Mouse (Mus musculus): ENCODE results near the gene Bicdl2. TPM values are rescaled to one million over a fixed set of nuclear protein-coding genes. Genes with fewer than 3 reads are reported as not detected.
A peak's percentile ranks its signal among the peaks of the same experiment; 100 is the strongest.

Gene Bicdl2
- polyA plus RNA-seq, 1 experiment from 2014 or later, result not detected

DNA sequence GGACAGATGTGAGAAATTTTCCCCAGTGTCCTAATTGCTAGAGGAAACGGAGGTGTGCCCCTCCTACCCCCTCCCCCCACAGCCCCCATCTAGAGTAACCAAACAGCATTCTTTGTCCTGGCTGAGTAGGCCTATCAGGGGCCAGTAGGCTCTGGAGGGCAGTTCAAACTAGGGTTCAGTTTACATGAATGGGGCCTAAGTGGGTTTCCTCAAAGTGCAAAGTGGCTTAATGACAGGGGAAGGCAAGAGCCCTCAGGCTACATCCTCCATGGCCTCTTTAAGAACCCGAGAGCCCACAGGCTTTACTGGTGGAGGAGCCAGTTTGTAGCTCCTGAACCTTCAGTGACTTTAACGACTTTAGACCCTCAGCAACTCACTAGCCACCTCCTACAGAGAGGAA lies 35.5 kb downstream of the Bicdl2 start:
- no peak overlapping the region for H3K27ac ChIP-seq
- no peak overlapping the region for H3K4me2 ChIP-seq
- H3K27me3 ChIP-seq (replicated peaks), result peaks cover 23% of the 10 kb centered on the region
- no peaks in the 10 kb centered on the region for H3K9me3 ChIP-seq
- peaks cover 9% of the 10 kb centered on the region; the same call in 1 of the 2 replicates for H3K4me1 ChIP-seq
- no peak for ATAC-seq (replicated peaks)
- no peaks in the 10 kb centered on the region for H3K36me3 ChIP-seq (replicated peaks)
- H3K9ac ChIP-seq, result no peak overlapping the region
- WGBS, result 32% methylated on average over 3 of the region's 3 CpGs
- no peak overlapping the region for H3K4me3 ChIP-seq

DNA sequence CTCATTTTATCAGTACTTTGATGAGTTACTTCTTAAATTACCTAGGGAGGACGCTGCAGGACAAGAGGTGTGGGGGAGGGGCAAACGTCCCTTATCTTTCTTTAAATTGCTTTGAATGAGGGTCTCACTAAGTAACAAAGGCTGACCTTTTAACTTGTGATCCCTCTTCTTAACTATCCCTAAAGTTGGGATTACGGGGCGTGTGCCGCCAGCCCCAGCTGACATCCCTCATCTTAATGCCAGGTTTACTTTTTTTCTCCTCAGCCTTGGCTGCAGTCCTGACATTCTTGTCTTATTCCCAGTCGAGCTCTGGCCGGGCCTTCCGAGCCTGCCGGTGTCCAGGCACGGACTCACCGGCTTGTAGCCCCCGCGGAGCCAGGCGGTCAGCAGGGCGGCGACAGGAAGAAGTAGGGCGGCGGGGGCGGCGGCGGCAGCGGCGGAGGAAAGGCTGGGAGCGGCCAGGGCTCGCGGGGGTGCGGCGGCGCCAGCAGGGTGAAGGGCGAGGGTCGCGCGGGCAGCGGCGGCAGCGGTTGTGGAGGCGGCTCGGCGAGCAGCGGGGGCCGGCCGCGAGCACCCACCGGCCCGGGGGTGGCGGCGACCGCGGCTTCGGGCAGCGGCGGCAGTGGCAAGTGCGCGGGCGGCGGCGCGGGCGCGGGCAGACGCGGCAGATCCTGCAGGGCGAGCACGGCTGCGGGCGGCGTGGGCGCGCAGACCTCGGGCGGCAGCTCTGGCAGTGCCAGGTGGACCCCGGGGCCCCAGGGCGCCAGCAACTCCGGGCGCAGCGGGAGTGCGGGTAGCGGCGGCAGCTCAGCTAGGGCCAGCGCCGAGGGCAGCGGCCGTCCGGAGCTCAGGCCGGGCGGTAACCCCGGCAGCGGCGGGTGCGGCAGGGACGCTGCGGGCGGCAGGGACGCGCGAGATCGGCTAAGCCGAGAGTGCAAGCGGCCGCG lies 39.1 kb downstream of the Bicdl2 start:
- Histone ChIP-seq H3K27me3 (replicated peaks) (peaks cover 31% of the 10 kb centered on the region), H3K4me3 (peak overlapping the region; percentile 90), H3K4me2 (peak overlapping the region; percentile 99), H3K27ac (peak overlapping the region; percentile 74), H3K9me3 (no peaks in the 10 kb centered on the region), H3K36me3 (replicated peaks) (no peaks in the 10 kb centered on the region), H3K9ac (peak overlapping the region; percentile 69), H3K4me1 (peaks cover 9% of the 10 kb centered on the region; the same call in 1 of the 2 replicates)
- WGBS, result under 1% methylated on average over 91 of the region's 101 CpGs
- ATAC-seq (replicated peaks), result peak; percentile 73

DNA sequence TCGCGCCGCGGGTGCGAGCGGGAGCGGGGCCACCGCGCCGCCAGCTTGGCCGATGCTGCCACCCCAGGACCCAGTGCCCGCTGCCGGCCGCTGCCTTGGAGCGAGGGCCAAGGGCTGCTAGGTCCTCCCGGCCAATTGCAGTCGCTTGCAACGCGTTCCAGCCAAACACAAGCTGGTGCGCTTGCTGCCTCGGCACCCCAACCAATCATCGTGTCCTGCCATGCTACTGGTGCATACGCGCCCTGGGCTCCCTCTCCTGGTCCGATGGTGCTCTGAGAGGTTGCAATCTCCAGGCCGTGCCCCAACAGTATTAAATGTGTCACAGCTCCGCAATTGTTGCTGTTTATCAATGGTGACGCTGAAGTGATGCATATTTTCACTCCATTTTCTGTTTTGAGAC lies 39.8 kb downstream of the Bicdl2 start:
- Histone ChIP-seq H3K27ac (peak overlapping the region; percentile 74), H3K4me1 (peaks cover 9% of the 10 kb centered on the region; the same call in 1 of the 2 replicates), H3K9ac (peak overlapping the region; percentile 69), H3K4me2 (peak overlapping the region; percentile 99), H3K4me3 (peak overlapping the region; percentile 90), H3K36me3 (replicated peaks) (no peaks in the 10 kb centered on the region), H3K27me3 (replicated peaks) (peaks cover 31% of the 10 kb centered on the region), H3K9me3 (no peaks in the 10 kb centered on the region)
- WGBS, result under 1% methylated on average over 28 of the region's 28 CpGs
- ATAC-seq (replicated peaks), result peak; percentile 98

DNA sequence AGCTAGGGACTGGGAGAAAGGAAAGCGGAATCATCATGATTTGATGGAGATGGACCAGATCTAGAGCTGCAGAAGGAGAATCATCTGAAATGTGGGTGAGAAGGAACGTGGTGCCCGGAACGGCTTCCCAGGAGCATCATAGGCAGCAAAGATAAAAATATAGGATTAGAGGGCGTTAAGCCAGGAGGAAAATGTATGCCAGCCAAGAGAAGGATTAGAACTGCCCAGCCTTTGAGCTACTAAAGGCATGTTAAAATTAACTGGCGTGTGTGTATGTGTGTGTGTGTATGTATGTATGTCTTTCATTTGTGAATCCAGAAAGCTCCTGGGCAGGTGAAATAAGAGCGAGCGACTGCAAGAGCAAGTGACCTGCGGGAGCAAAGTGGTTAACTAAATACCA lies 43.0 kb downstream of the Bicdl2 start:
- H3K4me2 ChIP-seq, result no peak overlapping the region
- no peak overlapping the region for H3K27ac ChIP-seq
- 81% methylated on average over 9 of the region's 9 CpGs for WGBS
- peaks cover 17% of the 10 kb centered on the region for H3K27me3 ChIP-seq (replicated peaks)
- no peak overlapping the region for H3K4me3 ChIP-seq
- no peak overlapping the region for H3K9ac ChIP-seq
- H3K9me3 ChIP-seq, result no peaks in the 10 kb centered on the region
- H3K36me3 ChIP-seq (replicated peaks), result no peaks in the 10 kb centered on the region
- H3K4me1 ChIP-seq, result peaks cover 9% of the 10 kb centered on the region; the same call in 1 of the 2 replicates
- no peak for ATAC-seq (replicated peaks)

DNA sequence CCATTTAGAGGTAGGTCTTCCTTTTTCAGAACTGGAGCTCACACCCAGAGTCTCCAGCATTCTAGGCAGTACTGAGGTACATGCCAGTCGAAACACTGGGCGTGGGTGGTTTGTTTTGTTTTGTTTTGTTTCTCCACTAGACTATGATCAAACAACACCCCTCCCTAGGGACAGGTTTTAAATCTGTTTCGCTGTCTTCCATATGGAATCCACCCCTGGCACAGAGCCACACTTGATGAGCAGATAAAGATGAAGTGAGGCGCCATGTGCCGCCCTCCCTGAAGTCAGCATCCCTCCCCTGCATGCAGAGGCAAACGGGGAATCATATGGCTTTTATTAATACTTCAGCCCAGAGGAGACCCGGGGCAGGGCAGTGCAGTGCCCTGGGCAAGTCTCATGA lies 44.4 kb downstream of the Bicdl2 start:
- WGBS, result 51% methylated on average over 7 of the region's 7 CpGs
- ATAC-seq (replicated peaks), result no peak
- H3K36me3 ChIP-seq (replicated peaks), result no peaks in the 10 kb centered on the region
- H3K27ac ChIP-seq, result no peak overlapping the region
- H3K4me2 ChIP-seq, result no peak overlapping the region
- H3K9me3 ChIP-seq, result no peaks in the 10 kb centered on the region
- H3K27me3 ChIP-seq (replicated peaks), result peaks cover 10% of the 10 kb centered on the region; the same call in 1 of the 2 replicates
- H3K4me3 ChIP-seq, result no peak overlapping the region
- H3K9ac ChIP-seq, result no peak overlapping the region
- 0 out of 2 replicates have a peak, but pooled peaks cover 3% of the 10 kb centered on the region for H3K4me1 ChIP-seq

DNA sequence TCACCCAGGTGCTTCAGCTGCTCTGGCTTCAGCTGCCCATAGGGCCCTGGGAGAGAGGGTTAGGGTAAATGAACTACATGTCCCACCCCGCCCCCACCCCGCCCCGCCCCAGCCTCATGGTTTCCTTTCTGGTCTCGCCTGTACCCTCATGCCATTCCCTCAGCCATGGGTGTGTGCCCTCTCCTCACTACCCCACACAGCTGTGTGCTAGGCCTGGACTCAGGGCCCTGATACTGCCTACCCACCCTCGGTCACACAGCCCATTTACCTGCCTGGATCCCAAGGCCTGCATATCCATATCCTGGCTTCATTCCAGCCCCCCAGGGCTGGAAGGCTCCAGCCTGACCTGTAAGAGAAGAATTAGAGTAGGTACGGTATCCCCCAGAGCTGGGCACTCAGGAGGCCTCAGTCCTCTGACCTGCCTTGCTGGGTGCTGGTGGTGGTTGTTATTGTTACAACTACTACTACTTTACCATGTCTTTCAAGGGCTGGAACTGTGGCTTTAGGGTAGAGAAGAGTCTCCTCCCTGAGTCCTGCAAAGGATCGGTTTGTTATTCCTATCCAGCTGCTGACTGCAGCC lies 45.3 kb downstream of the Bicdl2 start:
- no peak overlapping the region for H3K27ac ChIP-seq
- WGBS, result 81% methylated on average over 7 of the region's 7 CpGs
- 0 out of 2 replicates have a peak, but pooled peaks have one; percentile 51 for ATAC-seq (replicated peaks)
- no peaks in the 10 kb centered on the region for H3K36me3 ChIP-seq (replicated peaks)
- peaks cover 10% of the 10 kb centered on the region; the same call in 1 of the 2 replicates for H3K27me3 ChIP-seq (replicated peaks)
- no peak overlapping the region for H3K4me2 ChIP-seq
- H3K9ac ChIP-seq, result no peak overlapping the region
- H3K9me3 ChIP-seq, result no peaks in the 10 kb centered on the region
- H3K4me1 ChIP-seq, result no peaks in the 10 kb centered on the region
- H3K4me3 ChIP-seq, result no peak overlapping the region

DNA sequence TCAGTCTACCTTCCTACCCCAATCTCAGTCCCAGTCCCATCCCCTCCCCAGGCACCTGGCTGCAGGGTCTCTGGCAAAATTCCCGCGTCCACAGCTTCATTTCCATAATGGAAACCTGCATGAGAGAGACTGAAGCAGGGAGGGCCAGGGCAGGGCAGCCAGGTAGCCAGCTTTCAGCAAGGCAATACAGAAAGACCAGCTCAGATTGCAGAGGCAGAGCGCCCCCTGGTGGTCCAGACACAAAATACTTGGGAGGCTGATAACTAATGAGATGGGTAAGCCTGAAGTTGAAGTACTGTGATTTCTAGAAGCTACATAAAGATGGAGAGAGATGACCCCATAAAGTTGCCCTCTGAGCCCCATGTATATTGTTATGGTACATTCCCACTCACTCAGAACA lies 45.9 kb downstream of the Bicdl2 start:
- Histone ChIP-seq H3K36me3 (replicated peaks) (no peaks in the 10 kb centered on the region), H3K4me3 (no peak overlapping the region), H3K27ac (no peak overlapping the region), H3K9ac (no peak overlapping the region), H3K27me3 (replicated peaks) (peaks cover 4% of the 10 kb centered on the region; the same call in 1 of the 2 replicates), H3K4me2 (no peak overlapping the region), H3K4me1 (no peaks in the 10 kb centered on the region), H3K9me3 (no peaks in the 10 kb centered on the region)
- peak; percentile 53 for ATAC-seq (replicated peaks)
- 0% methylated on average over 3 of the region's 3 CpGs for WGBS

DNA sequence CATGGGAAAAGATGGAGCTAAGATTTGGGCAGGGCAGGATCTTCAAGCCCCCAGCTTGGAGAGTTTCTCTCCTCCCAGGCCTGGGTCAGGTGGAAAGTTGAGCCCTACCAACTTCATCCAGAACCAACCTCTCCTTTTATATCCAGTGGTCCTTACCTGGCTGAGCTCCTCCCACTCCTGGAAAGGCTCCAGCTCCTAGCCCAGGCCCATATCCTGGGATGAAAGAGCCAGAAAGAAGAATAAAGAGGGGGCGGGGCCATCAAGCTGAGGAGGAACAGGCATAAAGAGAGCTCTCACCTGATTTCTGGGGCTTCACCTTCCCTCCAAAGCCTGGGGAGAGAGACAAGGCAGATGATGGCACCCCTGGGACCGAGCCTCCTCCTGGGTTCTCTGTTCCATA lies 56.7 kb downstream of the Bicdl2 start:
- H3K27ac ChIP-seq, result no peak overlapping the region
- H3K9me3 ChIP-seq, result no peaks in the 10 kb centered on the region
- no peak for ATAC-seq (replicated peaks)
- H3K4me2 ChIP-seq, result no peak overlapping the region
- H3K9ac ChIP-seq, result no peak overlapping the region
- no peaks in the 10 kb centered on the region for H3K27me3 ChIP-seq (replicated peaks)
- no peaks in the 10 kb centered on the region for H3K36me3 ChIP-seq (replicated peaks)
- WGBS, result 50% methylated on average over 2 of the region's 2 CpGs
- no peak overlapping the region for H3K4me3 ChIP-seq
- H3K4me1 ChIP-seq, result no peaks in the 10 kb centered on the region

Other genes with a start within 250 kb of the Bicdl2 start
- not detected in 2 replicates for gene Vmn2r117, start 180.8 kb upstream of the Bicdl2 start, polyA plus RNA-seq (2015; fragmentation: Nextera tagmentation; extraction: Ambion mirVana)
- 19.4 and 19.7 TPM in 2 replicates for gene Zfp213, start 96.3 kb upstream of the Bicdl2 start, polyA plus RNA-seq (2015; fragmentation: Nextera tagmentation; extraction: Ambion mirVana)
- gene Zfp13, start 61.0 kb upstream of the Bicdl2 start, polyA plus RNA-seq (2015; fragmentation: Nextera tagmentation; extraction: Ambion mirVana), result 30.4 and 31.9 TPM in 2 replicates
- not detected in 2 replicates for gene Zscan10, start 59.6 kb upstream of the Bicdl2 start, polyA plus RNA-seq (2015; fragmentation: Nextera tagmentation; extraction: Ambion mirVana)
- gene Mmp25, start 15.2 kb upstream of the Bicdl2 start, polyA plus RNA-seq (2015; fragmentation: Nextera tagmentation; extraction: Ambion mirVana), result 1.2 and 1.7 TPM in 2 replicates
- gene Hcfc1r1, start 13.1 kb downstream of the Bicdl2 start, polyA plus RNA-seq (2015; fragmentation: Nextera tagmentation; extraction: Ambion mirVana), result 120 and 121 TPM in 2 replicates
- 39.1 and 42.9 TPM in 2 replicates for gene Thoc6, start 13.4 kb downstream of the Bicdl2 start, polyA plus RNA-seq (2015; fragmentation: Nextera tagmentation; extraction: Ambion mirVana)
- 2.4 and 2.5 TPM in 2 replicates for gene Tnfrsf12a, start 17.0 kb downstream of the Bicdl2 start, polyA plus RNA-seq (2015; fragmentation: Nextera tagmentation; extraction: Ambion mirVana)
- 0.23 TPM in 1 of 2 replicates, not detected in the other for gene Cldn6, start 18.7 kb downstream of the Bicdl2 start, polyA plus RNA-seq (2015; fragmentation: Nextera tagmentation; extraction: Ambion mirVana)
- 0.68 and 0.89 TPM in 2 replicates for gene Cldn9, start 23.5 kb downstream of the Bicdl2 start, polyA plus RNA-seq (2015; fragmentation: Nextera tagmentation; extraction: Ambion mirVana)
- gene 1520401A03Rik, start 62.3 kb downstream of the Bicdl2 start, polyA plus RNA-seq (2015; fragmentation: Nextera tagmentation; extraction: Ambion mirVana), result 0.06 and 0.11 TPM in 2 replicates
- 22.6 and 23.1 TPM in 2 replicates for gene Pkmyt1, start 65.8 kb downstream of the Bicdl2 start, polyA plus RNA-seq (2015; fragmentation: Nextera tagmentation; extraction: Ambion mirVana)
- gene Paqr4, start 80.4 kb downstream of the Bicdl2 start, polyA plus RNA-seq (2015; fragmentation: Nextera tagmentation; extraction: Ambion mirVana), result 70.9 and 72.6 TPM in 2 replicates
- 1.4 and 1.5 TPM in 2 replicates for gene Kremen2, start 85.3 kb downstream of the Bicdl2 start, polyA plus RNA-seq (2015; fragmentation: Nextera tagmentation; extraction: Ambion mirVana)
- 242 and 257 TPM in 2 replicates for gene Flywch1, start 111.1 kb downstream of the Bicdl2 start, polyA plus RNA-seq (2015; fragmentation: Nextera tagmentation; extraction: Ambion mirVana)
- 90.1 and 90.2 TPM in 2 replicates for gene Flywch2, start 125.6 kb downstream of the Bicdl2 start, polyA plus RNA-seq (2015; fragmentation: Nextera tagmentation; extraction: Ambion mirVana)
- gene Srrm2, start 130.0 kb downstream of the Bicdl2 start, polyA plus RNA-seq (2015; fragmentation: Nextera tagmentation; extraction: Ambion mirVana), result 552 and 579 TPM in 2 replicates
- gene Elob, start 168.6 kb downstream of the Bicdl2 start, polyA plus RNA-seq (2015; fragmentation: Nextera tagmentation; extraction: Ambion mirVana), result 1,171 and 1,223 TPM in 2 replicates
- gene Prss33, start 175.6 kb downstream of the Bicdl2 start, polyA plus RNA-seq (2015; fragmentation: Nextera tagmentation; extraction: Ambion mirVana), result 0.15 and 0.22 TPM in 2 replicates
- gene Prss32, start 183.3 kb downstream of the Bicdl2 start, polyA plus RNA-seq (2015; fragmentation: Nextera tagmentation; extraction: Ambion mirVana), result not detected in 2 replicates
- 1.4 and 1.6 TPM in 2 replicates for gene Prss41, start 183.7 kb downstream of the Bicdl2 start, polyA plus RNA-seq (2015; fragmentation: Nextera tagmentation; extraction: Ambion mirVana)
- gene Prss21, start 207.6 kb downstream of the Bicdl2 start, polyA plus RNA-seq (2015; fragmentation: Nextera tagmentation; extraction: Ambion mirVana), result not detected in 2 replicates
- not detected in 2 replicates for gene Dcpp1, start 220.4 kb downstream of the Bicdl2 start, polyA plus RNA-seq (2015; fragmentation: Nextera tagmentation; extraction: Ambion mirVana)
- gene Dcpp2, start 220.4 kb downstream of the Bicdl2 start, polyA plus RNA-seq (2015; fragmentation: Nextera tagmentation; extraction: Ambion mirVana), result not detected in 2 replicates